Mouse (Mus musculus): ENCODE results near the gene Fes. TPM values are rescaled to one million over a fixed set of nuclear protein-coding genes. Genes with fewer than 3 reads are reported as not detected.

The Fes gene
- polyA plus RNA-seq (2012; ENCODE audit: low replicate concordance): 20.7 and 21.0 TPM in 2 replicates

GRCm38 (mm10) chr7:80387633-80388543 lies at the start of gene Fes:
Gene Fes, minus strand, starts transcription at chr7:80387946.

GRCm38 (mm10) chr7:80405188-80405695 lies 17.5 kb upstream of the Fes start, which contains the start of gene Furin:
Gene Furin, minus strand, starts transcription at chr7:80405436.

GRCm38 (mm10) chr7:80371041-80371751 lies 16.6 kb downstream of the Fes start, which contains the start of gene Man2a2:
Gene Man2a2, minus strand, starts transcription at chr7:80371375.

GRCm38 (mm10) chr7:80342858-80343257 lies 44.9 kb downstream of the Fes start, which contains the start of gene Hddc3:
Gene Hddc3, plus strand, starts transcription at chr7:80343104.

GRCm38 (mm10) chr7:80340793-80341192 lies 47.0 kb downstream of the Fes start, which contains the start of gene Unc45a:
Gene Unc45a, minus strand, starts transcription at chr7:80341005.

Other genes starting within 250 kb of the Fes start
- 23.2 and 44.3 TPM in 2 replicates for gene Sema4b, start 201.1 kb downstream of the Fes start, polyA plus RNA-seq (2012; ENCODE audit: low replicate concordance)
- gene Cib1, start 155.1 kb downstream of the Fes start, polyA plus RNA-seq (2012; ENCODE audit: low replicate concordance): 24.8 and 35.2 TPM in 2 replicates
- 3.4 and 6.8 TPM in 2 replicates for gene Gdpgp1, start 155.1 kb downstream of the Fes start, polyA plus RNA-seq (2012; ENCODE audit: low replicate concordance)
- gene Ttll13, start 141.6 kb downstream of the Fes start, polyA plus RNA-seq (2012; ENCODE audit: low replicate concordance): 0.28 and 0.47 TPM in 2 replicates
- gene Ngrn, start 126.7 kb downstream of the Fes start, polyA plus RNA-seq (2012; ENCODE audit: low replicate concordance): 30.3 and 30.8 TPM in 2 replicates
- 1.8 and 3.2 TPM in 2 replicates for gene Vps33b, start 118.3 kb downstream of the Fes start, polyA plus RNA-seq (2012; ENCODE audit: low replicate concordance)
- 10.0 and 31.0 TPM in 2 replicates for gene Prc1, start 93.5 kb downstream of the Fes start, polyA plus RNA-seq (2012; ENCODE audit: low replicate concordance)
- 5.7 and 11.4 TPM in 2 replicates for gene Rccd1, start 63.5 kb downstream of the Fes start, polyA plus RNA-seq (2012; ENCODE audit: low replicate concordance)
- gene Unc45a, start 46.9 kb downstream of the Fes start, polyA plus RNA-seq (2012; ENCODE audit: low replicate concordance): 31.9 and 73.7 TPM in 2 replicates
- gene Hddc3, start 44.8 kb downstream of the Fes start, polyA plus RNA-seq (2012; ENCODE audit: low replicate concordance): 2.0 and 13.3 TPM in 2 replicates
- gene Man2a2, start 16.6 kb downstream of the Fes start, polyA plus RNA-seq (2012; ENCODE audit: low replicate concordance): 19.0 and 19.2 TPM in 2 replicates
- 197 and 227 TPM in 2 replicates for gene Furin, start 17.5 kb upstream of the Fes start, polyA plus RNA-seq (2012; ENCODE audit: low replicate concordance)
- gene Blm, start 147.2 kb upstream of the Fes start, polyA plus RNA-seq (2012; ENCODE audit: low replicate concordance): 53.8 and 66.9 TPM in 2 replicates

Data from leukemia stem cell, adult 10-12 weeks (primary cell).